Mouse (Mus musculus): ENCODE data around the gene Trpv5. TPM values are rescaled to one million over a fixed set of nuclear protein-coding genes. Genes with fewer than 3 reads are reported as not detected.

The Trpv5 gene
- not detected in 2 replicates for polyA plus RNA-seq (2016; fragmentation: Nextera tagmentation; extraction: Ambion mirVana)

DNA sequence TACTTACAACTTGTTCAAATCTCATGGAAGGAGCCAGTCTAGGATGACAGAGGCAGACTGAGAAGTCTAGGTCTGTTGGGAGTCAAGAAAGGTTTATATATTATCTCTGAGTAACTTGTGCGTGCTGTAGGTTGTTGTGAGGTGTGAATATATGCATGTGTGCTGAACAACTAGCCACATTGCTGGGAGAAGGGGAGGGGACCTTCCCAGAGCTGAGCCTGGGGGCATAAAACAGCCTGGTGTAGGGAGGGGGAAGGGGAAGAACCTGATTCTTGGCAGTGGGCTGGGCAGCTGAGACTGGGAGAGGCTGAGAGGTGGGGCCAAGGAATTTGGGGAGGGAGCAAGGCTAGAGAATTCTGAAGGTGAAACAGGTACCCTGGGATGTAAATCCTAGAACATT is at the start of gene Trpv5:
Gene Trpv5 (minus strand): TSS at position 101 of the 400 bp plus-strand sequence.
- WGBS, result 71% methylated on average over 1 of the region's 1 CpGs
- DNase-seq (ENCODE audit: low spot score), result no peak
- no peaks in the 10 kb centered on the region for H3K9me3 ChIP-seq (replicated peaks)
- no peak within 1 kb of the TSS for H3K4me3 ChIP-seq
- no peak within 1 kb of the TSS for H3K27ac ChIP-seq
- no peaks in the 10 kb centered on the region for H3K27me3 ChIP-seq (ENCODE audit: low read depth, poor library complexity, severe bottlenecking)
- no peaks in the 10 kb centered on the region for H3K36me3 ChIP-seq
- H3K4me1 ChIP-seq, result no peaks in the 10 kb centered on the region

DNA sequence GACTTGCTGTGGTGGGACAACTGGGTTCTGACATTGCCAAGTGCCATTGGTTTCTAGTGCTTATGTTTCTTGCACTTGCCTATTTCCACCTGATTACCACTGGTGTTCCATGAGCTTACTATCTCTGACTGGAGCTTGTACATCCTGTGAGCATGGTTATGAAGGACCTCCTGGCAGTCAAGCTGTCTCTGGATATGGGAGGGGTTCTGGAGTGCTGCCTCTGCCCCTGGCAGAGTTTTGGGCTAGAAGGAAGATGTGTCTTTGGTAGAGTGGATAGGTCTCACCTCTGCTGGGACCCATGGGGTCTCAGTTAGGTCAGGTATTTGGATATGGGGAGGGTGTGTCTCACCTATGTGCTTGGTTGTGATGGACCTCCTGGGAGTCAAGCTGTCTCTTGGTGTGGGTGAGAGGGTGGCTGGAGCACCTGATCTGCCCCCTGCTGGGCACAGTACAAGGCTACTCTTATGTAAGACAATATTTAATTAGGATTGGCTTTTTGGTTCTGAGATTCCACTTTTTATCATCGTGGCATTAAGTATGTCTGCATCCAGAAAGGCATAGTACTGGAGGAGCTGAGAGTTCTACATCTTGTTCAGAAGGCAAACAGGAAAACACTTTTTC is 47.5 kb upstream of the Trpv5 start:
- Histone ChIP-seq H3K4me1 (no peaks in the 10 kb centered on the region), H3K36me3 (no peaks in the 10 kb centered on the region), H3K27me3 (ENCODE audit: low read depth, poor library complexity, severe bottlenecking) (no peaks in the 10 kb centered on the region), H3K9me3 (replicated peaks) (no peaks in the 10 kb centered on the region), H3K27ac (no peak overlapping the region), H3K4me3 (no peak overlapping the region)
- no peak for DNase-seq (ENCODE audit: low spot score)
- 90% methylated on average over 1 of the region's 1 CpGs for WGBS

DNA sequence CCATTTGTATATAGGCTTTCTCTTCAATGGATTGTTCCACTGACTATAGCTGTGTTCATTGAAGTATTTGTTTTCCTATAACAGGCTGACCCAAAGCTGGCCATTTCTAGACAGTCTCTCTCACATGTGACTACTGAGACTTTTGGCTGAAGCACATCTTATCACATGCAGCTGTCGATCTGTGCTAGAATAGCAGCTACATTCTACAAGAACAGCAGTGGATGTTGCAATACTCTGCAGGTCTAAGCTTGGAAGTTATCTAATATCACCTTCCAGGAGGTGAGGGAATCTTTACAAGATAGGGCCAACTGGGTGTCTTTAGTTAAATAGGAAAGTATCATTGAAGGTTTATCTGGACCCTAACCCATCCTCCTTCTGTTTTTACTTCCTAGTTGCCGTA is 40.9 kb upstream of the Trpv5 start:
- WGBS, result 89% methylated on average over 2 of the region's 2 CpGs
- no peaks in the 10 kb centered on the region for H3K4me1 ChIP-seq
- no peaks in the 10 kb centered on the region for H3K27me3 ChIP-seq (ENCODE audit: low read depth, poor library complexity, severe bottlenecking)
- H3K27ac ChIP-seq, result no peak overlapping the region
- no peaks in the 10 kb centered on the region for H3K9me3 ChIP-seq (replicated peaks)
- no peak overlapping the region for H3K4me3 ChIP-seq
- no peaks in the 10 kb centered on the region for H3K36me3 ChIP-seq
- DNase-seq (ENCODE audit: low spot score), result no peak

DNA sequence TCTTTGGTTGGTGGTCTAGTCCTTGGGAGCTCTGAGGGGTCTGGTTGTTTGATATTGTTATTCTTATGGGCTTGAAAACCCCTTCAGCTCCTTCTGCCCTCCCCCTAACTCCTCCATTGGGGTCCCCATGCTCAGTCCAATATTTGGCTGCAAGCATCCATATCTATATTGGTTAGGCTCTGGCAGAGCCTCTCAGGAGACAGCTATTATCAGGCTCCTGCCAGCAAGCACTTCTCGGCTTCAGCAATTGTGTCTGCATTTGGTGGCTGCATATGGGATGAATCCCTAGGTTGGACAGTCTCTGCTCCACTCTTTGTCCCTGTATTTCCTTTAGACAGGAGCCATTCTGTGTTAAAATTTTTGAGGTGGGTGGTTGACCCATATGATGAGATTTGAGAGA is 29.7 kb upstream of the Trpv5 start:
- DNase-seq (ENCODE audit: low spot score), result no peak
- 91% methylated on average over 1 of the region's 1 CpGs for WGBS
- Histone ChIP-seq H3K4me1 (no peaks in the 10 kb centered on the region), H3K27ac (no peak overlapping the region), H3K27me3 (ENCODE audit: low read depth, poor library complexity, severe bottlenecking) (no peaks in the 10 kb centered on the region), H3K9me3 (replicated peaks) (no peaks in the 10 kb centered on the region), H3K36me3 (no peaks in the 10 kb centered on the region), H3K4me3 (no peak overlapping the region)

DNA sequence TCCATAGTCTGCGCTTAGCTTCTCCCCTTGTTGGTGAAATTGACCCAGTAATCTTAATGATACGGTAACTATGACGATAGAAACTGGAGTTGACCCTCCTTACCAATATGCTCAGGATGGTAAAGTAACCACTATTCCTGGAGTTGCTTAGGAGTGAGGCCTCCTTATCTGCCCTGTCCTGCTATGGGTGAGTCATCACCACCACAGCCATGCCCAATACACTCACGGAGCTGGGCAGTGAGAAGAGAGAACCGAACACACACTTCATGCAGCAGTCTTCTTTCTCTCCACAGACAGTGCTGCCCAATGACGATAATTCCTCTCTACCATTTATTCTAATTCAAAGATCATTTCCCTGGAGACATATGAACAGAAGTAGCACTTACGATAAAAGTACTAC is 25.7 kb upstream of the Trpv5 start:
- WGBS, result 92% methylated on average over 7 of the region's 7 CpGs
- Histone ChIP-seq H3K36me3 (no peaks in the 10 kb centered on the region), H3K9me3 (replicated peaks) (no peaks in the 10 kb centered on the region), H3K27ac (no peak overlapping the region), H3K4me1 (no peaks in the 10 kb centered on the region), H3K4me3 (no peak overlapping the region), H3K27me3 (ENCODE audit: low read depth, poor library complexity, severe bottlenecking) (no peaks in the 10 kb centered on the region)
- no peak for DNase-seq (ENCODE audit: low spot score)

DNA sequence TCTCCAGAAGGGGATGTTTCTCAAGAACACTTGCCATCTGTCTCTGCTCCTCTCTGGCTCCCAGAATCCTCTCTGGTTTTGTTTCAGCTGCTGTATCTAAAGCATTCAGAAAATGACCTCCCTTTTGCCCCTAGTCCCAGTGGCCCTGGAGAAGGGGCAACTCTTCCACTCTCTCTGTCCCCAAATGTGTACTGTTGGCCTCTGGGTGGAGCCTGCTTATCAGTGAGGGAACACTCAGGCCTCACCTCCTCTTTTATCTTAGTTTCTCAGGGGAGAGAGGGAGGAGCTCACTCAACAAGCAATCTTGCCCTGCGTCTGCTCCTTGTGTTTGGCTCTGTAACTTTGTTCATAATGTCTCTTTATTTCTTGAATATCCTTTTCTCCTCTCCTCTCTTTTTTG is 23.6 kb upstream of the Trpv5 start, which contains the start of gene Kel:
Gene Kel (minus strand): TSS at position 217 of the 400 bp plus-strand sequence.
- DNase-seq (ENCODE audit: low spot score), result no peak

DNA sequence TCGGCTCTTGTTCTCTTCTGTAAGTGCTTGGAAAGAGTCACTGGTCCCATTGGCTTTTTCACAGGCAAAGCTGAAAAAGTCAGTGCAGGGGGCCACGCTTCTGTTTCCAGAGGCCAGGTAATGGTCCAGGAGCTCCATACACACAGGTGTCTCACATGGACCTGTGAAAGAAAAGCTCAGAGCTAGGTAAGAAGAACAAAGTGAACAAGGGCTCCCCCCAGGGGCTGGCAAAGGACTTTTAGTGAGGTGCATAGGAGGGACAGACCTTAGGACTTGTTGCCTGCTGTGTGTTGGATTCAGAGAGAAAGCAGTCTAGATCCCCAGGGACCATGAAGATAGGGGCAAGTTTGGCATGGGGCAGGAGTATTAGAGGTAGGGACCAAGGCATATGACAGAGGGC is 22.4 kb upstream of the Trpv5 start:
- Histone ChIP-seq H3K4me1 (no peaks in the 10 kb centered on the region), H3K9me3 (replicated peaks) (no peaks in the 10 kb centered on the region), H3K4me3 (no peak overlapping the region), H3K36me3 (no peaks in the 10 kb centered on the region), H3K27me3 (ENCODE audit: low read depth, poor library complexity, severe bottlenecking) (no peaks in the 10 kb centered on the region), H3K27ac (no peak overlapping the region)
- DNase-seq (ENCODE audit: low spot score), result no peak
- 83% methylated on average over 2 of the region's 2 CpGs for WGBS

More for the DNA sequence above, 23.6 kb upstream of the Trpv5 start, which contains the start of gene Kel:
- Histone ChIP-seq H3K9me3 (replicated peaks) (no peaks in the 10 kb centered on the region), H3K27me3 (ENCODE audit: low read depth, poor library complexity, severe bottlenecking) (no peaks in the 10 kb centered on the region), H3K36me3 (no peaks in the 10 kb centered on the region), H3K27ac (no peak within 1 kb of the TSS), H3K4me3 (no peak within 1 kb of the TSS), H3K4me1 (no peaks in the 10 kb centered on the region)
- WGBS, result 50% methylated on average over 1 of the region's 1 CpGs

DNA sequence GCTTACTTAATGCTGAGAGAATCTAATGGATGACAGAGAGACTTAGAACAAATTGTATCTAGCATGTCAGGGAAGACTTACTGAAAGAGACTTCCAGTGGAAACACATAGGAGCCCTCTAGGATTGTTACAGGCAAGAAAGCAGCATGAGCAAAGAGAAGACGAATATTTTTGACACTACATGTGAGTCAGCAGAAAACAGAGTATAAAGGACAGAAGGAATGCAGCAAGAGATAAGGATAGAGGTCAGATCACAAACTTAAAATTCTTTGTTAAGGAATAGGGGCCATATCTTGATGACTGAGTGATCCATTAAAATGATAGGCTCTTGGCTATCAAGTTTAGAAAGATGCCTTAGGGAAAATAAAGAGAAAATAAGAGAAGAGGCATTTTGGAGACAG is 20.7 kb upstream of the Trpv5 start:
- no peak overlapping the region for H3K27ac ChIP-seq
- H3K9me3 ChIP-seq (replicated peaks), result no peaks in the 10 kb centered on the region
- WGBS, result 86% methylated on average over 1 of the region's 1 CpGs
- H3K27me3 ChIP-seq (ENCODE audit: low read depth, poor library complexity, severe bottlenecking), result no peaks in the 10 kb centered on the region
- no peak for DNase-seq (ENCODE audit: low spot score)
- H3K4me3 ChIP-seq, result no peak overlapping the region
- H3K4me1 ChIP-seq, result no peaks in the 10 kb centered on the region
- no peaks in the 10 kb centered on the region for H3K36me3 ChIP-seq

DNA sequence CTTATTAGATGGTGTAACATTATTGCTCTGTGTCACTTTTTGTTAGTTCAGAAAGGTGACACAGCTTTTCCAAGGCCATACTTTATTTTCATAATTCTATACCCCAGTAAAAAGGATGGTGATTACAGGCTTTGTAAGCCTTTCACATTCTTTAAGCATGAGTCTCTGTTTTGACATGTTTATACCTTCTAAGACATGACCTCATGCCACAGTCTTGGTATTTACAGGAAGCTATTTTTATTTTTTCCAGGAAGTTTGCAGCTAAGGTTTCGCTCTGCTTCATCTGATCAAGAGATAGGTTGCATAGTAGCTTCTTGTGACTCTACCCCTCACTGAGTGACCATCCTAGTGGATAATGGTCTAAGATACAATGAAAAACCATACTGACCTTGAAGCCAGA is 13.8 kb upstream of the Trpv5 start:
- Histone ChIP-seq H3K4me3 (no peak overlapping the region), H3K27ac (no peak overlapping the region), H3K36me3 (no peaks in the 10 kb centered on the region), H3K9me3 (replicated peaks) (no peaks in the 10 kb centered on the region), H3K4me1 (no peaks in the 10 kb centered on the region), H3K27me3 (ENCODE audit: low read depth, poor library complexity, severe bottlenecking) (no peaks in the 10 kb centered on the region)
- DNase-seq (ENCODE audit: low spot score), result no peak
- 91% methylated on average over 1 of the region's 1 CpGs for WGBS

DNA sequence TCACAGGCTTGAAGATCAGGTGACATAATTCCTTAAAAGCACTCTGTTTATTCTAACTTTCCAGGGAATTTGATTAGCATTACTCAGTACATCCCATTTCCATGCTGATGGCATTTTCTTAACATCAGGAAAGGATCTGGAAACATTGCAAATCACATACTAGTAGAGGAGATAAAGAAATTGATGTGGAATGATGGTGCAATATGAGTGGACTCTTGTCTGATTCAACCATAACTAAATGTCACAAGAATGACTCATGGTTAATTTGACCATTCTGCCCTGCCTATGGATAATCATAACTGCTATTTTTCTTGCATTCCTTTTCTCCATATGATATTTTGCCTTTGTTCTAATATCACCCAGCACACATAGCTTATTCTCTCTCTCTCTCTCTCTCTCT is 11.6 kb upstream of the Trpv5 start:
- no peak overlapping the region for H3K27ac ChIP-seq
- no peaks in the 10 kb centered on the region for H3K27me3 ChIP-seq (ENCODE audit: low read depth, poor library complexity, severe bottlenecking)
- no peak overlapping the region for H3K4me3 ChIP-seq
- H3K9me3 ChIP-seq (replicated peaks), result no peaks in the 10 kb centered on the region
- no peaks in the 10 kb centered on the region for H3K4me1 ChIP-seq
- H3K36me3 ChIP-seq, result no peaks in the 10 kb centered on the region
- DNase-seq (ENCODE audit: low spot score), result no peak

DNA sequence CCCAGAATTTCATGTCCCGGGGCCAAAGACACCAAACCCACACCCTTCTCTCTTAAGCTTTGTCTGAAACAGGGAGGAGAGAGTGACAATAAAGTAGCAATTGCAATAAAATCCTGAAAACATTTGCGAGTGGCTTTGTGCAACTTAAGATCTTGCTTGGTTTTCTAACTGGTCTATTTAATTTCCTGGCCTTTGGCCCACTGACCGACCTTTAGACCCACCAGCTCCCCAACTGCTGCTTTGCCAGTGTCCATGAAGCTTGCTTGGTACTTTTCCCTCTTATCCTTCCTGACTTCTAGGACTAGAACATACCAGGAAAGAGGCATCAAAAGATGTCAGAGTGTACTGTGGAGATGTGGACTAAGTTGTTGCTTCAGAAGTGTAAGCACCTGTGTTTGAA is 5.0 kb upstream of the Trpv5 start:
- no peaks in the 10 kb centered on the region for H3K9me3 ChIP-seq (replicated peaks)

DNA sequence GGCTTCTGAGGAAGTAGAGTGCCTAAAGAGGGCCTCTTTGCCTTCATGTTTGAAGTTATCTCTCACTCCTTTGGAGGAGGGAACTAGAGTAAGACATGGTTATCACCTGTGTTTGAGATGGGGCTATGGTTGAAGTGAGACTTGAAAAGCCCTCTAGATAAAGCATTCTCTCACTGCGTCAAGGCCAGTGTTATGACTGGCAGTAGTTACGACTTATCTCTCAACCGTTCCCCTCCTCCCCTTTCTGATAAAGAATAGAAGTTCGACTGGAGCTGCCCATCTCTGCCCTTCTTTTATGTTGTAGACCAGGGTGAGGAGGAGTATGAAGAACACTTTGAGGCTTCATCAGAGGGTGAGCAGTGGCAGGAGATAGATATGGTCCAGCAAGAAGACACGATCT is 4.3 kb upstream of the Trpv5 start:
- no peaks in the 10 kb centered on the region for H3K4me1 ChIP-seq
- WGBS, result 85% methylated on average over 5 of the region's 5 CpGs
- H3K27me3 ChIP-seq (ENCODE audit: low read depth, poor library complexity, severe bottlenecking), result no peaks in the 10 kb centered on the region
- no peak overlapping the region for H3K4me3 ChIP-seq
- no peak for DNase-seq (ENCODE audit: low spot score)
- H3K27ac ChIP-seq, result no peak overlapping the region
- no peaks in the 10 kb centered on the region for H3K9me3 ChIP-seq (replicated peaks)
- H3K36me3 ChIP-seq, result no peaks in the 10 kb centered on the region

More for the DNA sequence above, 5.0 kb upstream of the Trpv5 start:
- no peaks in the 10 kb centered on the region for H3K4me1 ChIP-seq
- 83% methylated on average over 3 of the region's 3 CpGs for WGBS
- DNase-seq (ENCODE audit: low spot score), result no peak
- no peaks in the 10 kb centered on the region for H3K27me3 ChIP-seq (ENCODE audit: low read depth, poor library complexity, severe bottlenecking)
- H3K4me3 ChIP-seq, result no peak overlapping the region
- no peaks in the 10 kb centered on the region for H3K36me3 ChIP-seq
- H3K27ac ChIP-seq, result no peak overlapping the region

DNA sequence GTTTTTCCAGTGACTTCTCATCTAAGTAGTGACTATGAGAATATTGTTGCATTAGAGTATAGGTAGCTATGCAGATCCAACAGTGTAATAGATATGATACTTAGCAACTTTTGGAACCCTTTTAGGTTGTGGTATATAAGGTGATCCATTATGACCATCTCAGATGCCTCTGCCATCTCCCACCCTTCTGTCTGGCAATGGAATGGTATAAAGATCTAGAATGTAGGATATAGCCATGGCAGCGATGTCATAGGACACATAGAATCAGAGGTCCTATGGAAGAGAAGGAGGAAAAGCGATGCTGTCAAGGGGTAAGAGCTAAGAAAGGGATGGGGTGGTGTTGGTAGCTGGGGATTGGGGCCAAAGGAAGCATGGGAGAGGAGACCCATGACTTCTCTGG is 3.6 kb upstream of the Trpv5 start, which contains the start of gene Llcfc1:
Gene Llcfc1 (plus strand): TSS at position 301 of the 400 bp plus-strand sequence.
- Histone ChIP-seq H3K4me1 (no peaks in the 10 kb centered on the region), H3K9me3 (replicated peaks) (no peaks in the 10 kb centered on the region), H3K36me3 (no peaks in the 10 kb centered on the region), H3K27me3 (ENCODE audit: low read depth, poor library complexity, severe bottlenecking) (no peaks in the 10 kb centered on the region), H3K27ac (no peak within 1 kb of the TSS), H3K4me3 (no peak within 1 kb of the TSS)
- no peak for DNase-seq (ENCODE audit: low spot score)
- WGBS, result 93% methylated on average over 2 of the region's 2 CpGs

DNA sequence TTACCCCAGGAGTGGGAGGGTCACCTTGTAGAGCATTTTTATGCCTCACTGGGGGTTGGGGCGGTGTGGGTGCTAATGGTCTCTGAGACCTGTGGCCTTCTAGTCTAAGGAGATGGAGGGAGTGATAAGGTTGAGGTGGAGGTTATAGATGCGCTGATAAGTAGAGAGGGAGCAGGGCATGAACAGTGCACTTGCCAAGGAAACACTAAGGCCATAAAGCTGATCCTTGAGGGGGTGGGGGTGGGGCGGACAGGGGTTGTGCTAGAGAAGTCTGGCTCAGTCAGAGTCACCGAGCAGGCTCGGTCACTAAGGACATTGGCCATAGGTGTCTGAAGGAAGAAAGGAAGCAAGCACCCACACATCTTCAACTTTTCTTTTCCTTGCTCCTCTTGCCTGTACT is 1.1 kb upstream of the Trpv5 start:
- no peak for DNase-seq (ENCODE audit: low spot score)
- Histone ChIP-seq H3K9me3 (replicated peaks) (no peaks in the 10 kb centered on the region), H3K36me3 (no peaks in the 10 kb centered on the region), H3K4me3 (no peak overlapping the region), H3K27me3 (ENCODE audit: low read depth, poor library complexity, severe bottlenecking) (no peaks in the 10 kb centered on the region), H3K27ac (no peak overlapping the region), H3K4me1 (no peaks in the 10 kb centered on the region)
- 80% methylated on average over 5 of the region's 5 CpGs for WGBS

All from limb, embryonic 10.5 days (tissue).